Mouse (Mus musculus) urinary bladder, postnatal 4 days (tissue): ENCODE data around the gene Rapgef3.

ENCODE experiments used
- DNase-seq, 2 experiments: peaks; one replicate each; pipeline ENCODE4 v3.0.0; 2021 to 2022; ENCODE audit warnings: low spot score in 2 of 2

Rapgef3 gene

DNA sequence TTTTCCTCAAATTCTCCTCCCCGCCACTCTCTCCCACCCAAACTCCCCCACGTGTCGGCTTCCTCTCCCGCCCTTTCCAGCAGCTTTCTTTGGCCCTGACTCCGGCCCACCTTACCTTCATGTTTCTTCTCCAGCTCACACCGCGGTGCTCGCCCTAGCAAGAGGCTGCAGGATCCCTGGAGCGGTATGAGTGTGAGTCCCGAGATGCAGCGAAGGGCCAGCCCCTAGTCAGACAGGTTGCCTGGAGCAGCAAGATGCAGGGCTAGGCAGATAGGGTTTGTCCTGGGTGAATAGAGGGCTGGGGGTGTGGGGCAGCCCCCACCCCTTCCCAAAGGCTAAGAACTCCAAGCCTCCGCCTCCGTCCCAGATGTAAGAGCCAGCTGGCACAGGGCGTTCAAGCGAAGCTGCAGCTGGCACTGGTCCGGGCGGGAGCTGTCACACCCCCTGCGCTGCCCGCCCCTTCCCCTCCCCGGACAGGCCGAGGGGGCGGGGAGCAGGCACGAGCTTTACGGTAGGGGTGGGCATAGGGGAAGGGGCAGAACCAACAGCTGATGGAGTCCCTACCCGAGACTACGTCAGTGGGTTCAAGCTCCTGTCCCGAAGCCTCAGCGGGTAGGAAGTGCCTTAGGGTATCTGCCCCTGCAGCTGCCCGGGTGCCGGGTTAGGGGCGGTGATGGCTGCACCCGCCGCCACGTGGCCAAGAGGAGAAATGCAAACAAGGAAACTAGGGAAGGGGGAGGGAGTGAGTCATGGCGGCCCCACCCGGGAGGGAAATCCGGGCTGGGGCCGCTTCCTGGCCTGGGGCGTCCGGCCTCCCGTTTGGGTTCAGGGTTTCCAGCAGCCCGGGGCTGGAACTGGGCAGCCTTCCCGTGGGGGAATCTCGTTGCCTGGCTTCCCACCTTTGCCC lies at the start of gene Rapgef3:
TSS of gene Rapgef3 (minus strand) at position 693 of the 907 bp plus-strand sequence.
- DNase-seq, result peak; percentile 83 to 84

DNA sequence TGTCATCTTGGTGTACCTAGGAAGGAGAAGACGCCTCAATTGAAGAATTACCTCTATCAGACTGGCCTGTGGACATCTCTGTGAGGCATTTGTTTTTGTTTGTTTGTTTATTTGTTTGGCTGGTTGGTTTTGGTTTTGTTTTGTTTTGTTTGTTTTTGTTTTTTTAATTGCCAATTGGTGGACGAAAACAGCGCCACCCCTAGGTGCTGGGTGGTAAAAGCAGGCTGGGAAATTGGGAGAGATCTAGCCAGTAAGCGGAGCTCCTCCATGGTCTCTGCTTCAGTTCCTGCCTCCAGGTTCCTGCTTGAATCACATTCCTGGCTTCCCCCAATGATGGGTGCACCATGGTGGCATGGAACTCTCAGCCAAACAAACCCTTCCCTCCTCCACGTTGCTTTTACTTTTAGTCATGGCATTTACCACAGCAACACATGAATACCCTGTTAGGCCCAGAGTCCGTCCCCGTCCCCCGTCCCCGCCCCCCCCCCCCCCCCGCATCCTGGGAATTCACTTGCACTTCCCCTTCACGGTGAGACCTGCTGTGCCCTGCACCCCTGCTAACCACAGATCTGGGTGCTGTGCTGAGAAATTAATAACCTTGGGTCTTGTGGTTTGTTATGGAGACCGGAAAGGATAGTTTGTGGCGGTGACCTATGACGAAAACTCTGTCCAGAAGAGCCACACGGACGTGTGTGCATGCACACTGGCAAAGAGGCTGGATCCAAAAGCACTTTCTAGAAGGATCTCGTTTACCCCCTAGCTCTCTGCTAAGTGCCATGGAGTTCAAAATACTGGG lies 48.6 kb upstream of the Rapgef3 start:
- no peak for DNase-seq

DNA sequence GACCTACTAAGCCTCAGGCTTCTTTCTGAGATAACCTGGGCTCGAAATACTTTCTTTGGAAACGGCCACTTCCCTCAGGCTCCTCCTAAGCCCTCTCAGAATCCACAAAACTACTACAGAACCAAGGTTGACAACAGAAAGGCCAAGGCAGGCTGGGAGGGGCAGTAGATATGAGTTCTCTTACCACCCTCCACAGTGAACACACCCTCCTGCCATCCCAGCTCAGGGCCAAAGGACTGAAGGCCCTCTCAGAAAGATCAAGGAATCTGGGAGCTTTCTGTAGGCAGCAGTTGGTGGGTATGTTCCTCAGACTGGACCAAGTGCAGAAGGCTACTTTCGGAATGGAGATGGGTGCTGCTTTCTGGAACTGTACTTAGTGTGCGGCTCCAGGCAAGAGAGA lies 47.5 kb upstream of the Rapgef3 start:
- DNase-seq, result no peak

DNA sequence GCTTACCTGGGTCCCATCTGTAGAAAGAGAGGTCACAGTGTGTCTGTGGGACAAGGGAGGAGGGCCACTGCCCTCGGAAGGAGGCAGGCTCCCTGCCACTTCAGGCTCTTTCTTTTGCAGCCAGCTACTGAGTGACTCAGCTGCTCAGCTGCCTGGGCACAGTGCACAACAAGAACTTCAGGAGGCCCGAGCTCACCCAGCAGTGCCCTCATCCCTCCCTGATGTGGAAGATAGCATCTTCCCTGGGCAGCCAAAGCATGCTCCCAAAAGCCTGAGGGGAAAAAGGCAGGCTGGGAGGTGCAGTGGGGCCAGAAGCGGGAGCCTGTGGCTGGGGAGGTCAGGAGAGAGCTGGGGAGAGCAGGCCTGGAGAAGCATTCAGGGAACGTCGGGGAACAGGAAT lies 46.9 kb upstream of the Rapgef3 start:
- no peak for DNase-seq

DNA sequence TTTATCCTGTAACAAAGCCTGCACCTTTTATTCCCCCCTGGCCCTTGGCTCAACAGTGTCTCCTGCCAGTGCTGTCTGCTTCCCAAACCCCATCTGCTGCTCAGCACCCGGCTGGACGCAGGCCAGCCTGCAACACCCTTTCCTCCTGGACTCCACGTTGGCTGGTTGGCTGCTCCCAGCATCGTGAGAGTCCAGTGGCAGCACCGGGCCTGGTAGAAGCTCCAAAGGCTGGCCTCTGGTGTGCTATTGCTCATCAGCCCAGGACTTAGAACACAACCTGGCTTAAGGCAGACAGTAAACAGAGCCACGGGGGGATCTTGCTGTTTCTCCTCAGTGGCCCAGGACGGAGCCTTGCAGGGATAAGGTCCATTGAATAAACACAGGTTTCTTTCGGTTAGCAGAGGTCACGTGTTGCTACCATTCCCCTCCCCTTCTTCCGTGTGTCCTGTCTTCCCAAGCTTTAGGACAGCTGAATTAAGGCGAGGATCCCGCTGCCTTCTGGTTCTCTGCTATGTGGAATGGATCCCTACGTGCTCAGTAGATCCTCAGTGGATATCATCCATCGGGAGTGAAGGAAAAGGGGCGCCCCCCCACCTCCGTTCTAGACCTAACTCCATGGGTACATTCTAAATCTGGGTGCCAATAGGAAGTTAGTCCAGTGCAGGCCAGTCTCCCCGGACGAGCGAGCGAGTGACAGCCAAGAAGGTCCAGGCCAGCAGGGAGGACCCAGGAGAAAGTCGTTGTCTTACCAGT lies 45.9 kb upstream of the Rapgef3 start:
- no peak for DNase-seq

DNA sequence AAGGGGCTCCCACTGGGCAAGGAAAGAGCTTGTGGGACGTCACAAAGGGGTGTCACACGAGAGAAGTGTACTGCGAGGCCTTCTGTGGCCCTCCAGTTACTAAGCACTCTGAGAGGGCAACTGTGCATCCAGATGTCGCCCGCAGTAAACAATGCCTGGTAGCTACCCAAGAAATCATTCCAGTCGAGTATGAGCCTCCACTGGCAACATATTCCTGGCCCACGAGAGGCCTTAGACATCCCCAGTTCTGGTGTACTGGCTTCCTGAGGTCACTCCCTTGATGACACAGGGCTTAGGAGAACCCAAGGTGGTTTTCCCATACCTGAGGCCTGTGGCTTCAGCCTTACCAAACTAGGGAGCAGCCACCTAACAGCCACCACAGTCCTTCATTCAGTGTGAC lies 45.1 kb upstream of the Rapgef3 start:
- no peak for DNase-seq

DNA sequence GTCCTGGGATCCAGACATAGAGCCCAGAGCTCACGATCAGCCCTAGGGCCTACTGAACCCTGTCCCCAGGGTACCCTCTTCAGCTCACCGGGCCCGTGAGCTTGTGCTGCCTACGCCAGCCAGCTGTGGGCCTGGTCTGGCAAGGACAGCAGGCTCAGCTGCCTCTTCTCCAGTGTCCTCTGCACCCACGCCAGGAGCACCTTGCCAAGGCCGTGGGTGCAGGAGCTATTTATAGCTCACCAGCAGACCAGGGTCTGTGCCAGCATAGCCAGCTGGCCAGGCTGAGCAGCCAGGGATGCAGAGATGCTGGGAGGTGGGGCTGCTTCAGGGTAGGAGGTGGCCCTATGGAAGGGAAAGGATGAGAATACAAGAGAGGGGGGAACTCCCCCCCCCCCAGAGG lies 44.4 kb upstream of the Rapgef3 start:
- DNase-seq, result peak in 1 of 2 experiments; percentile 72

DNA sequence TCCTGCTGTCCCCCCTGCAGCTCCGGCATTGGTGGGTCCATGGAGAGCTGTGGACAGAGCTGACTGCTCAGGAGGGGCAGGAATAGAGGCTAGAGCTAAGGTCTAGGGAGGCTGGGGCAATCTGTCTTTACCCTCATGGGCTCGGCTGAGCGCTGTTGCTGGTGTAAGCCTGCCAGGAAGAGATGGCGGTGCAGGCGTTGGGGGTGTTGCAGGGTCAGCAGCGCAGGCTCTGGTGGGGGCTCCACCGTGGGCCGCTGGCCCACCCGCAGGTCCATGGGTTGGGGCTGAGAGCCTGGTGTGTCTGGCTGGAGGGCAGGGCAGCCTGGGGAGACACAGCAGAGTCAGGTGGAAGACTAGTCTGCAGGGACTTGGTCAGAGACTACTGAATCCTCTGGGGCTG lies 43.5 kb upstream of the Rapgef3 start:
- no peak for DNase-seq

DNA sequence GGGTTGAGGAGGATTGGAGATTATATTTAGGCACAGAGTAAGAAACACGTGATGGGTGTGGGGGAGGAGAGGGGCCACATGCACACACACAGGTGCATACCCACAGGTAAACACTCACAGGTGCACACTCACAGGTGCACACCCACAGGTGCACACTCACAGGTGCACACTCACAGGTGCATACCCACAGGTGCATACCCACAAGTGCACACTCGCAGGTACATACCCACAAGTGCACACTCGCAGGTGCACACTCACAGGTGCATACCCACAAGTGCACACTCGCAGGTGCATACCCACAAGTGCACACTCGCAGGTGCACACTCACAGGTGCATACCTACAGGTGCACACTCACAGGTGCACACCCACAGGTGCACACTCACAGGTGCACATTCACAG lies 42.6 kb upstream of the Rapgef3 start:
- no peak for DNase-seq

DNA sequence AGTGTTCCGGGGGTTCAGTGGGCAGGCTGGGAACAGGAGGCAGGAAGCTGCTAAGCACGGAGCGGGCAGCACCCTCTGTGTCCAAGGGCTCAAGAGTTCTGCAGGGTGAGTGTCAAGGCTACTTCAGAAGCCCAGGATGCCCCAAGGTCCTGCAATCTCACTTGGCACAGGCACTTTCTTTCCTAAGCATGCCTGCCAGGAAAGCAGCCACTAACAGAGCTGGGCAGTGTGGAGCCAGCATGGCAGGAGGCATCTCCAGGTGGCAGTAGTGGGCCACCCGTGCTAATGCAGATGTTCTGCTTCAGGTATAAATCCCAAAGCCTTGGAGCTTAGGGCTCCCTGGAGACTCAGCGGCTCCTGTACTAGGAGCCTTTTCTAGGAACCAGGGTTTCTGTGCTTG lies 42.2 kb upstream of the Rapgef3 start:
- no peak for DNase-seq

DNA sequence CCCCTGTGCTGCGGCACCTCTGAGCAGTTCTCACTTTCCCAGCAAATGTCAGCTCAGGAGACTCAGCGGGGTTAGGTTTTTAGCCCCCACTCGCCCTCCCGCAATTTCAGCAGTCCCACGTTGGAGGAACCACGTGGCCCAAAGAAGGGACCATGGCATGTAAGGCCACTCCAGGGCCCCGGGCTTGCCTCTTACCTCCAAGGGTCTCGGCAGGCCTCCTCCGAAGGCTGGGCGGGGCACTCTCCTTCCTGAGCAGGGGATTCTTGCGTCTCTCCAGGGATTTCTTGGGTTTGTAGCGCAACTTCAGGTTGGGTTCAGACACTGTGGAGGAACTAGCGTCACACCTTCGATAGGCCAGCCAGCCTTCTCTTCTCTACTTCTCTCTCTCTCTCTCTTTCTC lies 41.4 kb upstream of the Rapgef3 start:
- no peak for DNase-seq

DNA sequence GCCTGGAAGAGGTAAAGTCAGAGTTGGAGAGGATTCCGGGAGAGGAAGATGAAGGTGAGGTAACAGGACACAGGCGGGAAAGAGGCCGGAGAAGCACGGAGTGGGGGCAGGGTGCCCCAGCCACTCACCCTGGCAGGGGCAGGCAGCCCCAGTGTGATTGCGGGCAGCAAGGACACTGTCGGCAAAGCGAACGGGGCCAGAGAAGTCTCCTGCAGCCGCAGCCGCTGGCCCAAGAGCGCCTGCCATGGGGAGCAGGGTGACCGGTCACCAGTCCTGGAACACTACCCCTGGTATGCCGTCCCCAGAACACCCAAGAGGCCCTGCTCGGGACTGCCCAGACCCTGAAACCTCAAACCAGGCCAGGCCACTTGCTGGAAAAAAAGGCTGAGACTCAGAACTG lies 40.8 kb upstream of the Rapgef3 start:
- no peak for DNase-seq

DNA sequence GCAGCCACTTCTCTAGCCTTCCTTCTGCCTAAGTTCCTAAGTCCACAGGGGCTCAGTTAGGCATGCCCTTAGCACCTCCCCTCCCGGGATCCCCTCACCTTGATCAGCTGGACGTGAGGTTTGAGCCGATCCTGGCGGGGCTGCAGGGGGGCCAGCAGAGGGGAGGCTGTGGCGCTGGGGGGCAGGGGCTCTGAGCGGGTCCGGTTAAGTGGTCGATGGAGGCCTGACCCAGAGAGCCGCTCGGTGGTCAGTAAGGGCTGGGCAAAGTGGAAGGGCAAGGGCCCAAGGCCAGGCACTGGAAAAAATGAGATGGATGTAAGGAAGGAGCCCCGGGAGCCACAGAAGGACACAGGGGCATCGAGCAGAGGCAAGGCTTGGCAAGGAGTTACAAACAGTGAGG lies 40.1 kb upstream of the Rapgef3 start:
- DNase-seq, result no peak

DNA sequence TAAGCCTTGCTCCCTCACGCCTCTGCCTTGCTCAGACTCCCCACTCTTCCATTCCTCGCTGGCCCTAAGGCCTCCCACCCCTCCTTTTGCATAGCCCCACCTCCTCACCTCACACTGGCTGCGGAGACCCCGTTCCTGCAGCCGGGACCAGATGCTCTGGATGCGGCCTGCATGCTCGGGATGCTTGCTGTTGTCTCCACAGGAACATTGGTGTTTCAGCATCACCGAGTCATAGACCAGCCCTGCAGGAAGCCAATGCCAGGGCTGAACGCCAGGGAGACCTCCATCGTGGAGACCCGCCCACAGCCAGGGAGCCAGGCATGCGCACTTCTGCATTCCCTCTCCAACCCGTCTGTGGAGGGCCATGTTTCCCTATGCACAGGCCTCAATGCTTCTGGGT lies 34.8 kb upstream of the Rapgef3 start:
- DNase-seq, result no peak

DNA sequence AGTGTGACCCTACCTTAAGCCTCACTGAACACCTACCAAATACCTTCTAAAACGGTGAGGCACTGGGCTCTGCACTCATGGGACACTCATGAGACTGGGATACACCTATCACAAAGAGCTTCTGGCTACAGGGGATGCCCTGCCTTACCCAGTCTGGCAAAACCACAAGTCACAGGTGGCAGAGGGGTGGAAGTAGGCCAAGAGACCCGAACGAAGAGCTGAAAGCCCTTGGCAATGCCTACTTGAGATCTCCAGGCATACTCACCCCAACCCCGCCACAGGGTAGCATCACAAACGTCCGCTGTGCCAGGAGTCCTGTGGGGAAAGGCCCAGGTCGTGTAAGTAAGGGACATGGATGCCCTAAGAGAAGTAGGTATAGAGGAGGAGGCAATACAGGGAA lies 34.0 kb upstream of the Rapgef3 start:
- DNase-seq, result no peak

DNA sequence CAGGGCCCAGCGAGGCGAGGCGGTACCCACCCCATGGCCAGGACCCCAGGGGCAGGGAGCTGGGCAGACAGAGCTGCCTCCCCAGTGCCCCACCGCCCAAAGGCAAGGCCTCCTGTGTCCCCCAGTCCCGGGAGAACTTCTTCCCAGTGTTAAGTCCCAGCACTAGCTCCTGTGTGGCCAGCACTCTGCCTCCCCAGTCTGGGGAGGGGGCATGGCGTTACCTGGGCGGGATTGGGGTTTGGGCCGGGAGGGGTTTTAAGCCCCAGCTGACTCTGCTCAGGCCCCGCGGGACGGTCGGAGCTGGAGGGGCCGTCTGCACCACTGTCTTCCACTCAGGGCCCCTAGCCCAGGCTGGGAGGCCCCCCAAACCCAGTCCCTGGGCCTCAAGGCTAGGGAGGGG lies 33.1 kb upstream of the Rapgef3 start:
- no peak for DNase-seq

DNA sequence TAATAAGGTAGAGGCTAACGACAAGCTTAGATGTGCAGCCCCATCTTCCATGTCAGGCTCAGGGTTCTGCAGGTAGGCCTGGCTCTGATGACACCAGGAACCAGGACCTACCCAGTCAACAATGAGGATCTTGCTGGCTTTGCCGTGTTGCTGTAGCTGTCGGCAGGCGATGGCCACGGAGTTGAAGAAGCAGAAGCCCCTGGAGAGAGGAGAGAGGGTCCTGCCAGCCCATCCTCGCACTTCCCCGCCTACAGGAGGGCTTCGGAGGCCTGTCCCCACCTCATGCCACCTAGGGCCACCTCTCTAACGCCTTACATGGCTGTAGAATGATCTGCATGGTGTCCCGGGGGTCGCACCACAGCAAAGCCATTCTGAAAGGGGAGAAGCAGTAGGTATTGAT lies 31.7 kb upstream of the Rapgef3 start:
- no peak for DNase-seq

DNA sequence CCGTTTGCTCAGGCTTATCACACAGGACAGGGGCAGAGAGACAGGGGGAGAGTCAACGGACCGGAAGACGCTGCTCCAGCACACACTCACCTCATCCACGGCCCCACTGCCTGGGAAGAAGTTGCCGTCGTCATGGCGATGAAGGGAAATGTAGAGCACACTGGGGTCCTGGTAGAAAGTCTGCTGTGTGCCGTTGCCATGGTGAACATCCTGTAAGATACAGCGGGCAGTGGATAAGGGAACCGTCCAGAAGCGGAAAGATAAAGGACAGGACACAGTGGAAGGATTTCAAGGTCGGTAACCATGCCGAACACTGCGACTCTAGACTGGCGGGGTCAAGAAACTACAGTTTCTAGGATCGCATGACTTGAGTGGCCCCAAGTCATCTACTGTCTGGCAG lies 30.4 kb upstream of the Rapgef3 start:
- no peak for DNase-seq

DNA sequence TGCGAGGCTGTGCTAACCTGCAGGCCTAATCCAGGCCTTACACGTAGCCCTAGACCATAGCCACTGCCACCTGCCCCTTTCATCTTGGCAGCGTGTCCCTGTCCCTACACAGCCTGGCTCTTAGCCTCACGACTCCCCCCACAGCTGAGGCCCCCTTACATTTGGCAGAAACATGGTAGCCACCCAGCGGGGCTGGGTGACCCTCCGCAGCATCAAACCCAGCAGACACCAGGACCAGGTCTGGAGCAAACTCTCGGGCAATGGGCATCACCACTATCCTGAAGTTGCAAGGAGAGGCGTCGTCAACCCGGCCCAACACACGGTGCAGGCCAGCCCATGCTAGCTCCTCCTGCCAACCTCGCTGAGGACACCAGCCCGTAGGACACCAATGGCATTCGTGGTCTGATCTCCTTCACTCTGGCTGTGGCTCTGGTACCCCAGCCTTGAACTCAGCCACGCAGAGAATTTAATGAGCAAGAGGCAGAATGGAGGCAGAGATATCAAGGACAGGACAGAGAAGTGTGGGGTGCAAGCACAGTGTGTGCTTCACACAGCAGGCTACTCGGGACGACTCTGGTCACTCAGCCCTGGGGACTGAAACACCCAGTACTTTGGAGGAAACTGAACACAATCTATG lies 29.0 kb upstream of the Rapgef3 start:
- no peak for DNase-seq

DNA sequence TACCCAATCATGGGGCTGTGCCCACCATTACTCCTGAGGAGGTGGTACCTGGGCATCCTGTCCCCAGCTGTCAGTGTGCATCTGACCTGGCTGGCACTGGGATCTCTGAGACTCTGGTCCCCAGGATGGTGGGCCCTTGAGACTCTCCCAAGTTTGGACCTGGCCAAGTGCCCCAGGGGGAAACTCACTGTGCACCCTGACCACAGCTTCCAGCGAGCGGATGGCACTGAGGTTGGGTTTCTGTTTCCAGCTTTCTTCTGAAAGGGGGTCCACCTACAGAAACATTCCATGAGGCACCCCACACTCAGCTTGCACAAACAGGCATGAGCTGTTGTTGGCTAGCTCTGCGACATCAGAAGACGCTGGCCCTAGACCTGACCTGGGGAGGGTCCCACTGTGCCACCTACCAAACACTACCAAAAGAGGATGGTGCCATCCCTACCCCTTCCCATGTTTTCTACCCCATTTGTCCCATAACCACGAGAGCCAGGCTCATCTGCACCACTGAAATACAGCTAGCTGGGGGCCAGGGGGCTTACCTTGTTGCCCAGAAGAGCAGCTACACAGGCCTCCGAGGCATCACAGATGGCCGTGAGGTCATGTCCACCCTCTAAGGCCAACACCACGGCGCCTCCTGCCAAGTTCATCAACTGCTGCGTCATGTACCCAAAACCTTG lies 27.9 kb upstream of the Rapgef3 start:
- DNase-seq, result no peak

DNA sequence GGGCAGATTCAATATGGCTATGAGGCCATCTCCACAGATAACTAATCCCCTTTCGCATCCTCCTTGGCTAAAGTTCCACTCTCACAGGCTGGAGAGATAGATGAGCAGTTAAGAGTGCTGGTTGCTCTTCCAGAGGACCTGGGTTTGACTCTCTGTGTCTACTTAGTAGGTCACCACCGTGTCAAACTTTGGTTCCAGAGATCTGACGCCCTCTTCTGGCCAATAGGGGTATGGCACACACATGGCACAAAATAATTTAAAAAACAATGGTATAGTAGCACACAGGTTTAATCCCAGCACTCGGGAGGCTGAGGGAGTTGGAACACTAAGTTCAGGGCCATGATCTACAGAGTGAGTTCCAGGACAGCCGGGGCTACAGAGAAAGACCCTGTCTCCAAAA lies 26.5 kb upstream of the Rapgef3 start:
- no peak for DNase-seq
